Mouse (Mus musculus) intestine, embryonic 16.5 days (tissue): ENCODE data around the gene Pdzd2. TPM values are rescaled to one million over a fixed set of nuclear protein-coding genes. Genes with fewer than 3 reads are reported as not detected.

Experiments
- ATAC-seq: fragments of 200-750 bp; cut with Nextera tagmentation; 2 replicates; pipeline ENCODE4 v1.8.0; 2017; ENCODE audit warnings: moderate TSS enrichment, moderate library complexity
- H3K27ac ChIP-seq: fragments of 300-500 bp; sonication (generic); 2 replicates; pipeline ENCODE4 v1.5.1; 2014; ENCODE audit warnings: mild to moderate bottlenecking, low read length
- H3K27me3 ChIP-seq: fragments of 300-500 bp; sonication (generic); replicated peaks from 2 replicates; pipeline ENCODE4 v1.6.1; 2014; ENCODE audit warnings: low read length, control low read depth, mixed read lengths; ENCODE audit not compliant: control insufficient read depth, insufficient read depth
- H3K36me3 ChIP-seq: fragments of 300-500 bp; sonication (generic); 2 replicates; pipeline ENCODE4 v1.6.1; 2014; ENCODE audit warnings: low read length, control low read depth; ENCODE audit not compliant: control insufficient read depth, insufficient read depth
- H3K4me1 ChIP-seq: fragments of 300-500 bp; sonication (generic); 2 replicates; pipeline ENCODE4 v1.6.1; 2014; ENCODE audit warnings: low read length, control low read depth, mixed read lengths; ENCODE audit not compliant: control insufficient read depth, insufficient read depth
- H3K4me2 ChIP-seq: fragments of 300-500 bp; sonication (generic); 2 replicates; pipeline ENCODE4 v1.6.1; 2014; ENCODE audit warnings: low read depth, low read length, control low read depth
- H3K4me3 ChIP-seq: fragments of 300-500 bp; sonication (generic); 2 replicates; pipeline ENCODE4 v1.5.1; 2014; ENCODE audit warnings: mild to moderate bottlenecking, low read length
- H3K9ac ChIP-seq: fragments of 300-500 bp; sonication (generic); 2 replicates; pipeline ENCODE4 v1.6.1; 2014; ENCODE audit warnings: low read depth, low read length
- H3K9me3 ChIP-seq: fragments of 300-500 bp; sonication (generic); 2 replicates; pipeline ENCODE4 v1.6.1; 2016; ENCODE audit warnings: low read length, control low read depth; ENCODE audit not compliant: control insufficient read depth
- whole genome bisulfite sequencing: fragments of 180-500 bp; shearing (Covaris S2); extraction: QIAGEN DNeasy Blood & Tissue Kit; methylation state at CpG from one replicate; pipeline ENCODE4 v1.1.7; 2014; 5-methylcytosine and 5-hydroxymethylcytosine counted together
- polyA plus RNA-seq: library from polyadenylated mRNA; unstranded; fragments of >200 nt; fragmentation: Nextera tagmentation; extraction: Ambion mirVana; gene quantifications from 2 replicates; pipeline ENCODE4 v1.2.1, GENCODE M21; 2015

Gene Pdzd2
- polyA plus RNA-seq, 1 experiment from 2014 or later = 9.1 TPM

DNA sequence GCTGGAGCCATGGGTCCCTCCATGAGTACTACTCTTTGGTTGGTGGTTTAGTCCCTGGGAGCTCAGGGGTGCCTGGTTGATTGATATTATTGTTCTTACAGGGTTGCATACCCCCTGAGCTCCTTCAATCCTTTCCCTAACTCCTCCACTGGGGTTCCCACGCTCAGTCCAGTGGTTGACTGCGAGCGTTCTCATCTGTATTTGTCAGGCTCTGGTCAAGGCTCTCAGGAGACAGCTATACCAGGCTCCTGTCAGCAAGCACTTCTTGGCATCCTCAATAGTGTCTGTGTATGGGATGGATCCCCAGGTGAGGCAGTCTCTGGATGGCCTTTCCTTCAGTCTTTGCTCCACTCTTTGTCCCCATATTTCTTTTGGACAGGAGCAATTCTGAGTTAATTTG, 392.8 kb downstream of the Pdzd2 start:
- no peak overlapping the region for H3K4me2 ChIP-seq
- H3K27me3 ChIP-seq = no peaks in the 10 kb centered on the region
- H3K9me3 ChIP-seq = no peaks in the 10 kb centered on the region
- H3K27ac ChIP-seq = no peak overlapping the region
- no peak overlapping the region for H3K4me3 ChIP-seq
- 94% methylated on average over 3 of the region's 3 CpGs for WGBS
- H3K36me3 ChIP-seq = peaks cover 3% of the 10 kb centered on the region; the same call in 1 of the 2 replicates
- no peak for ATAC-seq
- H3K4me1 ChIP-seq = no peaks in the 10 kb centered on the region
- H3K9ac ChIP-seq = no peak overlapping the region

GRCm38 (mm10) chr15:12341401-12341758, 398.3 kb downstream of the Pdzd2 start:
- H3K27me3 ChIP-seq = no peaks in the 10 kb centered on the region
- no peak overlapping the region for H3K4me2 ChIP-seq
- H3K4me1 ChIP-seq = peaks cover 4% of the 10 kb centered on the region
- no peak overlapping the region for H3K27ac ChIP-seq
- WGBS = 44% methylated on average over 4 of the region's 4 CpGs
- no peak overlapping the region for H3K9ac ChIP-seq
- no peaks in the 10 kb centered on the region for H3K9me3 ChIP-seq
- peak; percentile 66 for ATAC-seq
- no peak overlapping the region for H3K4me3 ChIP-seq
- H3K36me3 ChIP-seq = no peaks in the 10 kb centered on the region; the same call in 1 of the 2 replicates

DNA sequence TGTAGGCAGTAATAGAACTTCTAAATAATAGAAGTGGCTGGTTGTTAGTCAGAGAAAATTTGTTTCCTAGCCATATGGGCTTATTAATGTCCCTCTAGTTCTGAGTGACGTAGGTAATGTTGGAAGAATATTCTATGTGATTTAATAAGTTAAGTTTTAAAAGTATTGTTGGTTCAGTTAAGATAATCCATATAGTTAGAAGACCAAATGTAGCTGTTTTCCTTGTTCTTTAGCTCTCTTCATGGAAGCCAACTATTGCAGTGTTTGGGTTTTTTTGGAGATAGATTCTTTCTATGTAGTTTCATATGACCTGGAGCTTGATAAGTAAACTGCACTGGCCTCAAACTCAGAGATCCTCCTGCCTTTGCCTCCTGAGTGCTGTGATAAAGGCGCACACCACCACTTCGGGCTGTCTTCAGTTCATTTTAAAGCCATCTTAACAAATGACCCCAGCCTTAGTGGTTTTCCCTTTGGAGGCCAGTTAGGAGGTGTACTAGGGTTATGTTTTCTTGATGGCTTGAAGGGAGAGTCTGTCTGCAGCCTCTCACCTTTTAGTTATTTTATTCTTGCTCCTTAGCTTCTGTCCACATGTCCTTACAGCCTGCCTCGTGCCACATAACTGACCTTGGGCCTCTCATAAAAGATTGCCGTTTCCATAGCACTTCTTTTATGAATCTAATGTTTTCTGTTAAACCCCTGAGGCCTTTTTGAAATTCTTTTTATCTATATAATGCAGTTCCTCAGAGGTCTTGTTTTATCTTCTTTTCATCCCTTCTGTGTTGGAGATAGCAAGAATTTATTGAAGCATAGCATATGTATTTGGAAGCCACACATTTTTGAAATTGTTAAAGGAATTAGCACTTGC, 399.0 kb downstream of the Pdzd2 start:
- no peak overlapping the region for H3K4me3 ChIP-seq
- H3K9me3 ChIP-seq = no peaks in the 10 kb centered on the region
- 65% methylated on average over 5 of the region's 5 CpGs for WGBS
- no peaks in the 10 kb centered on the region; the same call in 1 of the 2 replicates for H3K36me3 ChIP-seq
- H3K9ac ChIP-seq = no peak overlapping the region
- ATAC-seq = 0 out of 2 replicates have a peak, but pooled peaks have one; percentile 21
- peaks cover 4% of the 10 kb centered on the region for H3K4me1 ChIP-seq
- H3K27me3 ChIP-seq = no peaks in the 10 kb centered on the region
- no peak overlapping the region for H3K27ac ChIP-seq
- no peak overlapping the region for H3K4me2 ChIP-seq

GRCm38 (mm10) chr15:12337779-12338137, 402.0 kb downstream of the Pdzd2 start:
- H3K36me3 ChIP-seq = no peaks in the 10 kb centered on the region
- H3K27me3 ChIP-seq = no peaks in the 10 kb centered on the region
- H3K4me1 ChIP-seq = peaks cover 4% of the 10 kb centered on the region
- H3K4me3 ChIP-seq = no peak overlapping the region
- no peak overlapping the region for H3K9ac ChIP-seq
- no peak overlapping the region for H3K4me2 ChIP-seq
- ATAC-seq = no peak
- WGBS = 62% methylated on average over 3 of the region's 3 CpGs
- no peaks in the 10 kb centered on the region for H3K9me3 ChIP-seq
- no peak overlapping the region for H3K27ac ChIP-seq

DNA sequence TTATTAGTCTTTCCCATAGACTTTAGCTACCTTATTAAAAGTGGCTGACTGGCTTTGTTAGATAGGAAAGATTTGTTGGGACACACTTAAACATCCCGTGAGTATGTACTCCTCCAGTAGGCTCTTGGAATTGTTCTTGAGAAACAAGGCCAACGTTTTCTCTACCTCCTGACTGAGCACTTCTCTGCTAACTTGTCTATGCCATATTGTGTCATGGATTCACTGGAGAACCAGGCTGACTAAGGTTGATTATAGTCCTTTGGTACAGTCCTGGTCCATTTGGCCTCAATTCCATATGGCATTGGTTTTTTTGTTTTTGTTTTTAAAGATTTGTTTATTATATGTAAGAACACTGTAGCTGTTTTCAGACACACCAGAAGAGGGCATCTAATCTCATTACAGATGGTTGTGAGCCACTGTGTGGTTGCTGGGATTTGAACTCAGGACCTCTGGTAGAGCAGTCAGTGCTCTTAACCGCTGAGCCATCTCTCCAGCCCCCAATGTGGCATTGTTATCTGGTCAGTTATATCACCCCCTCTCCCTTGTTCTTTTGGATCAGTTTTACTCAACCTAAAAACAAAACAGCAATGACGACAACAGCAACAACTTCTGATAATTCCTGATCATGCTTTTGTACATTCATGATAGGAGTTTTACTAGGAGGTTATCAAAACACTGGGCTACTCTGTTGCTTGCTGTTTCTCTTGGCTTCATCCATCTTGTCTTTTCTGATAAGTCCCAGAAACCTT, 402.5 kb downstream of the Pdzd2 start:
- no peak overlapping the region for H3K9ac ChIP-seq
- H3K4me3 ChIP-seq = no peak overlapping the region
- 84% methylated on average over 4 of the region's 4 CpGs for WGBS
- no peak overlapping the region for H3K4me2 ChIP-seq
- no peaks in the 10 kb centered on the region for H3K27me3 ChIP-seq
- ATAC-seq = no peak
- no peaks in the 10 kb centered on the region for H3K36me3 ChIP-seq
- H3K27ac ChIP-seq = no peak overlapping the region
- no peaks in the 10 kb centered on the region for H3K9me3 ChIP-seq
- H3K4me1 ChIP-seq = peaks cover 4% of the 10 kb centered on the region

- no peaks in the 10 kb centered on the region for H3K9me3 ChIP-seq
- no peak for ATAC-seq
- H3K4me1 ChIP-seq = peaks cover 13% of the 10 kb centered on the region
- H3K4me2 ChIP-seq = no peak overlapping the region
- no peak overlapping the region for H3K9ac ChIP-seq
- H3K27ac ChIP-seq = no peak overlapping the region
- H3K36me3 ChIP-seq = no peaks in the 10 kb centered on the region
- no peaks in the 10 kb centered on the region for H3K27me3 ChIP-seq
- H3K4me3 ChIP-seq = no peak overlapping the region
- 85% methylated on average over 4 of the region's 4 CpGs for WGBS
Measured at GRCm38 (mm10) chr15:12334381-12334780, 405.3 kb downstream of the Pdzd2 start.

DNA sequence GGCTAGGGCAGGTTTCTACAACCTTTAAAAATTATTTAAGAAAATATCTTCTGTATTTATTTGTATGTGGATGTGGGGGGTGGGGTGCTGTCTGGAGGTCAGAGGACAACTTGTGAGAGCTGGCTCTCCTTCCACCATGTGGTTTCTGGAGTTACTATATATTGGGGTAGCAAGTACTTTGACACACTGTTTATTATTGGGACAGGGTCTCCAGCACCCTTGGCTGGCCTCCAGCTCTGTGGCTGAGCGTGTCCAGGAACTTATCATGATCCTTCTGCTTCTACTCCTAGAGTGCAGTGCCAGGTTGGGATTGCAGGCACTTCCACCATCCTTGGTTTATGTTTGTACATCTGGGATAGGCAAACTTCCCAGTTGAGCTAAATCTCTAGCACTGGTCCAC, 408.4 kb downstream of the Pdzd2 start:
- H3K9ac ChIP-seq = no peak overlapping the region
- peaks cover 13% of the 10 kb centered on the region for H3K4me1 ChIP-seq
- H3K9me3 ChIP-seq = no peaks in the 10 kb centered on the region
- WGBS = 46% methylated on average over 1 of the region's 1 CpGs
- no peak overlapping the region for H3K4me3 ChIP-seq
- H3K4me2 ChIP-seq = no peak overlapping the region
- H3K36me3 ChIP-seq = no peaks in the 10 kb centered on the region
- no peak overlapping the region for H3K27ac ChIP-seq
- peak; percentile 26; the same call in 1 of the 2 replicates for ATAC-seq
- H3K27me3 ChIP-seq = no peaks in the 10 kb centered on the region

- Histone ChIP-seq H3K4me3 (no peak overlapping the region), H3K9ac (no peak overlapping the region), H3K4me2 (no peak overlapping the region), H3K27me3 (no peaks in the 10 kb centered on the region), H3K27ac (peak overlapping the region; percentile 27; the same call in 1 of the 2 replicates), H3K9me3 (no peaks in the 10 kb centered on the region), H3K4me1 (peaks cover 13% of the 10 kb centered on the region), H3K36me3 (no peaks in the 10 kb centered on the region)
- ATAC-seq = peak; percentile 42; the same call in 1 of the 2 replicates
Measured at GRCm38 (mm10) chr15:12330892-12331291, 408.8 kb downstream of the Pdzd2 start.

DNA sequence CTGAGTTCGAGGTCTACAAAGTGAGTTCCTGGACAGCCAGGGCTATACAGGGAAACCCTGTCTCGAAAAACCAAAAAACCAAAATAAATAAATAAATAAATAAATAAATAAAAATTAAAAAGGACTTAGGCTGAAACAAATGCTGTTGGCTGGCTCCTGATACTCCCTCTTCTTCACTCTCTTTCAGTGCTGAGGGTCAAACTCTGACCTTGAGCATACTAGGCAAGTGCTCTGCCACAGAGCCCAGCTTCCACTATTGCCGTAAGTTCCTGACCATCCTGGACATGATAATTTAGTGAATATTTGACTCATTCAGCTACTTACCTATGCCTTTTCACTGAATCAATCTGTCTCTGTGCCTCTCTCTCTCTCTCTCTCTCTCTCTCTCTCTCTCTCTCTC, 409.3 kb downstream of the Pdzd2 start:
- no peak for ATAC-seq
- WGBS = 81% methylated on average over 3 of the region's 3 CpGs
- Histone ChIP-seq H3K4me1 (peaks cover 13% of the 10 kb centered on the region), H3K9me3 (no peaks in the 10 kb centered on the region), H3K27ac (no peak overlapping the region), H3K9ac (no peak overlapping the region), H3K4me2 (no peak overlapping the region), H3K36me3 (no peaks in the 10 kb centered on the region), H3K4me3 (no peak overlapping the region), H3K27me3 (no peaks in the 10 kb centered on the region)
